Mouse (Mus musculus) midbrain, embryonic 11.5 days (tissue): ENCODE measurements around the gene Fam228b. TPM values are rescaled to one million over a fixed set of nuclear protein-coding genes. Genes with fewer than 3 reads are reported as not detected.
A peak's percentile ranks its signal among the peaks of the same experiment; 100 is the strongest.
"Not testable (repeated sequence)": the region's sequence is repeated elsewhere in the genome, so short reads cannot be mapped to it uniquely, and the experiment has no call there.

ENCODE experiments used
- ATAC-seq: fragments of 200-750 bp; cut with Nextera tagmentation; 2 replicates; pipeline ENCODE4 v1.8.0; 2017; ENCODE audit warnings: moderate TSS enrichment, moderate library complexity; ENCODE audit not compliant: low FRiP score
- DNase-seq: peaks from one replicate; pipeline ENCODE4 v3.0.0; 2015; ENCODE audit warnings: low spot score; ENCODE audit errors: missing footprints
- H3K27ac ChIP-seq: fragments of 300-500 bp; sonication (generic); 2 replicates; pipeline ENCODE4 v1.5.1; 2014; ENCODE audit warnings: low read depth, low read length
- H3K27me3 ChIP-seq: fragments of 300-500 bp; sonication (generic); 2 replicates; pipeline ENCODE4 v1.6.1; 2014; ENCODE audit warnings: mild to moderate bottlenecking, low read length, moderate library complexity, mixed read lengths; ENCODE audit not compliant: control insufficient read depth, insufficient read depth
- H3K36me3 ChIP-seq: fragments of 300-500 bp; sonication (generic); 2 replicates; pipeline ENCODE4 v1.6.1; 2014; ENCODE audit warnings: mild to moderate bottlenecking, low read length, moderate library complexity, mixed read lengths; ENCODE audit not compliant: control insufficient read depth, insufficient read depth
- H3K4me1 ChIP-seq: fragments of 300-500 bp; sonication (generic); 2 replicates; pipeline ENCODE4 v1.6.1; 2014; ENCODE audit warnings: low read length; ENCODE audit not compliant: control insufficient read depth, insufficient read depth
- H3K4me2 ChIP-seq: fragments of 300-500 bp; sonication (generic); 2 replicates; pipeline ENCODE4 v1.6.1; 2014; ENCODE audit warnings: mild to moderate bottlenecking, moderate library complexity
- H3K4me3 ChIP-seq: fragments of 300-500 bp; sonication (generic); 2 replicates; pipeline ENCODE4 v1.5.1; 2014; ENCODE audit warnings: low read depth, low read length
- H3K9ac ChIP-seq: fragments of 300-500 bp; sonication (generic); 2 replicates; pipeline ENCODE4 v1.6.1; 2014; ENCODE audit warnings: low read length
- H3K9me3 ChIP-seq: fragments of 300-500 bp; sonication (generic); 2 replicates; pipeline ENCODE4 v1.6.1; 2016; ENCODE audit warnings: low read length; ENCODE audit not compliant: control insufficient read depth
- WGBS: fragments of 180-500 bp; shearing (Covaris S2); extraction: QIAGEN DNeasy Blood & Tissue Kit; methylation state at CpG from one replicate; pipeline ENCODE4 v1.1.7; 2014; 5-methylcytosine and 5-hydroxymethylcytosine counted together
- polyA plus RNA-seq: library from polyadenylated mRNA; unstranded; fragments of >200 nt; fragmentation: Nextera tagmentation; extraction: Ambion mirVana; gene quantifications from 2 replicates; pipeline ENCODE4 v1.2.1, GENCODE M21; 2014

Gene Fam228b
- polyA plus RNA-seq, 1 experiment from 2014 or later: 4.3 TPM

DNA sequence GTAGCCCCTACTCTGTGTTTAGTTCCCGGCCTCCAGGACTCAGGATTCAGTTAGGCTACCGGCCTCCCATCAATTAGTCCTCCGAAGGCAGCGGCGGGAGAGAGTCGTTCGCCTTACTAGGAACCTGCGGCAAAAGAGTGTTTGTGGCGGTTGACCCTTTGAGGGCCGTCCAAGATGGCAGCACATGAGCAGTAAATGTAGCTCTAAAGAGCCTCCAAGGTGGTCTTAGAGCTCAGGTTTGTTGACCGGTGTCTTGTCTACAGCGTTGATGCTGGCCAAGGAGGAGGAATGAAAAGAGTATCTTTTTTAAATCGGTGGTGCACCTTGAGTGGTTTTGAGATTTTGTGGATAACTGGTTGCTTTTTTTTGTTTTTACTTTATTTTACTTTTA is 261 bp upstream of the Fam228b start:
- H3K4me2 ChIP-seq: peak overlapping the region; percentile 53
- DNase-seq (no peak), ATAC-seq (no peak)
- 22% methylated on average over 13 of the region's 13 CpGs for WGBS
- no peaks in the 10 kb centered on the region for H3K4me1 ChIP-seq
- peak overlapping the region; percentile 86 for H3K9ac ChIP-seq
- H3K4me3 ChIP-seq: peak overlapping the region; percentile 59
- no peaks in the 10 kb centered on the region for H3K36me3 ChIP-seq
- no peaks in the 10 kb centered on the region for H3K9me3 ChIP-seq
- H3K27me3 ChIP-seq: no peaks in the 10 kb centered on the region
- H3K27ac ChIP-seq: peak overlapping the region; percentile 89; the same call in 1 of the 2 replicates

DNA sequence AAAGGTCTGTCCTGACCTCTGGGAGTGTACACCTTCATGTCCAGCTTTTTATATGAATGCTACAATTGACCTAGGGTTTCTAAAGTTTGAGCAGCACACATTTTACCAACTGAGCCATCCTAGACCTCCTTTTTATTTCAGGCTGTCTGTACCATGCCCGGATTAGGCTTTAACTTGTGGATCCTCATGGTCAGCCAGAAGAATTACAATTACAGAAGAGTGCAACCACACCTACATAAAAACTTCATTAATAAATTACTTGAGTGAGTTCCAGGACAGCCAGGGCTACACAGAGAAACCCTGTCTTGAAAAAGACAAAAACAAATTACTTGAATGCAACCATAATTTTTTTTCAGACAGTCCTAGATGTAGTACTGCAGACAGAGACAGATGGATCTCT is 12.0 kb downstream of the Fam228b start:
- H3K9ac ChIP-seq: no peak overlapping the region
- no peaks in the 10 kb centered on the region for H3K36me3 ChIP-seq
- H3K27ac ChIP-seq: no peak overlapping the region
- H3K4me3 ChIP-seq: no peak overlapping the region
- no peak for DNase-seq
- H3K4me1 ChIP-seq: no peaks in the 10 kb centered on the region
- no peak for ATAC-seq
- 92% methylated on average over 1 of the region's 1 CpGs for WGBS
- H3K9me3 ChIP-seq: no peaks in the 10 kb centered on the region
- H3K4me2 ChIP-seq: no peak overlapping the region
- H3K27me3 ChIP-seq: no peaks in the 10 kb centered on the region

- H3K4me1 ChIP-seq, H3K9me3 ChIP-seq, H3K4me2 ChIP-seq, H3K36me3 ChIP-seq, DNase-seq, H3K27me3 ChIP-seq, ATAC-seq, H3K4me3 ChIP-seq, H3K27ac ChIP-seq, H3K9ac ChIP-seq: not testable (repeated sequence)
- 91% methylated on average over 4 of the region's 4 CpGs for WGBS
Observed at GRCm38 (mm10) chr12:4754451-4754850, 14.6 kb downstream of the Fam228b start.

- Histone ChIP-seq H3K4me3 (no peak overlapping the region), H3K4me2 (no peak overlapping the region), H3K9ac (no peak overlapping the region), H3K27ac (no peak overlapping the region), H3K9me3 (no peaks in the 10 kb centered on the region), H3K36me3 (no peaks in the 10 kb centered on the region), H3K4me1 (no peaks in the 10 kb centered on the region), H3K27me3 (no peaks in the 10 kb centered on the region)
- 87% methylated on average over 10 of the region's 10 CpGs for WGBS
- DNase-seq: no peak
- no peak for ATAC-seq
Observed at GRCm38 (mm10) chr12:4744486-4744885, 24.6 kb downstream of the Fam228b start.

- ATAC-seq (no peak), DNase-seq (no peak)
- H3K4me1 ChIP-seq: no peaks in the 10 kb centered on the region
- H3K9me3 ChIP-seq: no peaks in the 10 kb centered on the region
- H3K27ac ChIP-seq: no peak overlapping the region
- WGBS: 85% methylated on average over 3 of the region's 3 CpGs
- H3K4me2 ChIP-seq: no peak overlapping the region
- no peak overlapping the region for H3K9ac ChIP-seq
- no peak overlapping the region for H3K4me3 ChIP-seq
- H3K36me3 ChIP-seq: no peaks in the 10 kb centered on the region
- no peaks in the 10 kb centered on the region for H3K27me3 ChIP-seq
Observed at GRCm38 (mm10) chr12:4742183-4742582, 26.9 kb downstream of the Fam228b start.

- no peaks in the 10 kb centered on the region for H3K36me3 ChIP-seq
- H3K9ac ChIP-seq: no peak overlapping the region
- DNase-seq: no peak
- H3K27me3 ChIP-seq: no peaks in the 10 kb centered on the region
- H3K9me3 ChIP-seq: no peaks in the 10 kb centered on the region
- 78% methylated on average over 7 of the region's 7 CpGs for WGBS
- no peak overlapping the region for H3K4me3 ChIP-seq
- no peaks in the 10 kb centered on the region for H3K4me1 ChIP-seq
- no peak for ATAC-seq
- H3K4me2 ChIP-seq: no peak overlapping the region
- H3K27ac ChIP-seq: no peak overlapping the region
Observed at GRCm38 (mm10) chr12:4740823-4741222, 28.2 kb downstream of the Fam228b start.

- DNase-seq (no peak), ATAC-seq (no peak)
- Histone ChIP-seq H3K9me3 (no peaks in the 10 kb centered on the region), H3K4me3 (no peak within 1 kb of the TSS), H3K9ac (no peak within 1 kb of the TSS), H3K4me2 (no peak within 1 kb of the TSS), H3K27me3 (no peaks in the 10 kb centered on the region), H3K36me3 (no peaks in the 10 kb centered on the region), H3K4me1 (no peaks in the 10 kb centered on the region), H3K27ac (no peak within 1 kb of the TSS)
- WGBS: 82% methylated on average over 18 of the region's 18 CpGs
Observed at GRCm38 (mm10) chr12:4738031-4738576, 31.0 kb downstream of the Fam228b start, which contains the start of gene Fam228a. Fam228a (minus strand) TSS chr12:4738430.

GRCm38 (mm10) chr12:4732332-4732731 is 36.7 kb downstream of the Fam228b start:
- WGBS: 72% methylated on average over 4 of the region's 4 CpGs
- no peaks in the 10 kb centered on the region for H3K27me3 ChIP-seq
- no peaks in the 10 kb centered on the region for H3K4me1 ChIP-seq
- H3K27ac ChIP-seq: no peak overlapping the region
- no peaks in the 10 kb centered on the region for H3K9me3 ChIP-seq
- H3K4me2 ChIP-seq: no peak overlapping the region
- DNase-seq (no peak), ATAC-seq (no peak)
- H3K36me3 ChIP-seq: no peaks in the 10 kb centered on the region
- H3K9ac ChIP-seq: no peak overlapping the region
- H3K4me3 ChIP-seq: no peak overlapping the region

- no peak for DNase-seq
- H3K9ac ChIP-seq: no peak overlapping the region
- no peak for ATAC-seq
- H3K4me3 ChIP-seq: no peak overlapping the region
- H3K27ac ChIP-seq: no peak overlapping the region
- 79% methylated on average over 4 of the region's 4 CpGs for WGBS
- no peak overlapping the region for H3K4me2 ChIP-seq
- H3K36me3 ChIP-seq: no peaks in the 10 kb centered on the region
- H3K27me3 ChIP-seq: no peaks in the 10 kb centered on the region
- no peaks in the 10 kb centered on the region for H3K4me1 ChIP-seq
- no peaks in the 10 kb centered on the region for H3K9me3 ChIP-seq
Observed at GRCm38 (mm10) chr12:4731629-4732028, 37.4 kb downstream of the Fam228b start.
